Mouse (Mus musculus): Measurements from ENCODE around the gene Nrxn2.

DNA sequence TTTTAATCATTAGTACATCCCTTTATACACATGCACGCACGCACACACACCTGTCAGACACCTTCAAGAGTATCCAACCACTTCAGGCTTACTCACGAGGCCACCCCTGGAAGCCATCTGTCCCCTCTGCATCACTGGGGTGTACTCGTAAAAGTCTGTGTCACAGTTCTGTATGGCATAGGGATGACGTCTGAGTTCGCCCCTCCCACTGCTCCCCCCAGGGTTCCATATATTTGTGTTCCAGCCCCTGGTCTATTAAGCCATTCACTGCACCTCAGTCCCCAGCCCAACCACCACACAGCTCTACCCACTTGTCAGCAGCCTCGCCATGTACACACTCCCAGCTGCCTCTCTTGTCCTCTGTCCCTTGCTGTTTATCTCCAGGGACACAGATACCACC lies 3.5 kb downstream of the Nrxn2 start:
- no peak for TF ChIP-seq CTCF (IDR thresholded peaks at IDR 0.05; ENCODE audit: insufficient read depth, low read length)
- TF ChIP-seq POLR2A (IDR thresholded peaks at IDR 0.05; ENCODE audit: borderline replicate concordance, extremely low read depth, low read depth, low read length): no peak

Data from lung, adult 2 months (tissue).